In the genomic region with DNA sequence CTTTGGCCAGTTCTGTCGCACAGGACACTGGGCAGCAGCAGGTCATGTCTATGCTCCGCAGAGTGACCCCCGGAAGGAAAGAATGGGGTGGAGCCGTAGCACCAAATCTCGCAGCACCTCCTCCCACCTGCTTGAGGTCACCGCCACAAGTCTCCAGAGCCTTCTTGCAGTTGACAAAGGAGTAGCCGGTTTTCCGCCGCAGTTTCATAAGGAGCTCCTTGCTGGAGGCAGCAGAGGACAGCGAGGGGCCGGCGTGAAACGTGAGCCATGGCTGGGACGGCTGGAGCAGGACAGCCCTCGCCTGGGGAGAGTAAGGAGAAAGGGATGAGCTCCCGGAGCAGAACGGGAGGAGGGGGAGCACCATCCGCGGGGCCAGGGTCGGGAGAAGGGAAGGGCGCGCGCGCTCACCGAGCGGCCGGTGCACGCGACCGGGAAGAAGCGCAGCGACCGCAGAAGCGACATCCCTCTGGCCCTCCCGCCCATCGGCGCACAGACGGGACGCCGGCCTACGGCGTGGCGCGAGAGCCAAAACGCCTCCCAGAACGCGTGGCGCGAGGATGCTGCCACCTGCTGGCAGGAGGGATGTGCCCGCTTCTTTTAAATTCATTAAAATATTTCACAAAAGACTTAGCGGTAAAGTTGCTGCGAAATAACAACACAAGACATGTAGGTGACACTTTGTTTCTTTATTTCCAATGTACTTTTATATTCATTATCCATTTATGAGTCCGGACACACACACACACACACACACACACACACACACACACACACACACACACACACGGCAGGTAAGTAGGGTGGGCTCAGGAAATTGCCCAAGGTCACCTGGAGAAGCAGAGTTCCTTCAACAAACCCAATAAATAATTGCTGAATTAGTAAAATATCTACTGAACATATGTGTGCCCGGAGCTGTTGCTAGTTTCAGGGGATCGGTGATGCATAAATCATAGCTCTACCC, we compare ENCODE assay signal across 8 mouse cellular contexts. TPM values are rescaled to one million over a fixed set of nuclear protein-coding genes. Genes with fewer than 3 reads are reported as not detected.
DNase-seq lines count a peak whose midpoint lies in the region; ATAC-seq lines count a peak whose summit lies in the region.

Gene Tsfm (minus strand): TSS at position 505 of the 961 bp plus-strand sequence.

- H3K4me2 ChIP-seq in hindbrain, embryonic 14.5 days (replicated peaks) = peak within 1 kb of the TSS; percentile 92

- no peaks in the 10 kb centered on the region for H3K27me3 ChIP-seq in hindbrain, embryonic 14.5 days (ENCODE audit: control insufficient read depth, insufficient read depth, low read length)

- peak within 1 kb of the TSS; percentile 60 for H3K4me3 ChIP-seq in hindbrain, embryonic 14.5 days (replicated peaks; ENCODE audit: low read length)

- peaks cover 36% of the 10 kb centered on the region for H3K36me3 ChIP-seq in hindbrain, embryonic 14.5 days (replicated peaks; ENCODE audit: control insufficient read depth, insufficient read depth)

- 5% methylated on average over 55 of the region's 56 CpGs for WGBS in hindbrain, embryonic 14.5 days

- ATAC-seq in hindbrain, embryonic 14.5 days (ENCODE audit: low FRiP score) = peak; percentile 87

- peak within 1 kb of the TSS; percentile 72 for H3K9ac ChIP-seq in hindbrain, embryonic 14.5 days

- H3K9me3 ChIP-seq in hindbrain, embryonic 14.5 days (ENCODE audit: control insufficient read depth, low read length) = no peaks in the 10 kb centered on the region

- peaks cover 8% of the 10 kb centered on the region; the same call in 1 of the 2 replicates for H3K4me1 ChIP-seq in hindbrain, embryonic 14.5 days (replicated peaks; ENCODE audit: control insufficient read depth, insufficient read depth, low read length)

- DNase-seq in R1 (ENCODE audit: low read depth, low spot score) = peak; percentile 89
- peak; percentile 96 to 98 for DNase-seq in cerebellum, postnatal 25 days
- peak; percentile 89 for DNase-seq in frontal cortex, postnatal 25 days (ENCODE audit: low spot score in 2 of 2)
- DNase-seq in hindbrain, embryonic 14.5 days (ENCODE audit: low spot score) = peak; percentile 96
- peak; percentile 90 to 92 for DNase-seq in layer of hippocampus, postnatal 36 days
- DNase-seq in lung, postnatal 36 days = peak; percentile 93
- peak; percentile 94 for DNase-seq in retina, postnatal 1 day
- peak; percentile 88 to 95 for DNase-seq in urinary bladder, adult 18-20 months (ENCODE audit: low spot score in 2 of 2)

- H3K27ac ChIP-seq in hindbrain, embryonic 14.5 days = peak within 1 kb of the TSS; percentile 55

RNA-seq across cellular contexts. Expression of gene Tsfm, which starts in this region (rescaled TPM):
- polyA plus RNA-seq in hindbrain, embryonic 14.5 days (2014; fragmentation: Nextera tagmentation; extraction: Ambion mirVana) = 59.1 and 65.0 TPM in 2 replicates
- total RNA-seq in layer of hippocampus, postnatal 36 days (2021) = 10 to 100 TPM; 25.8 to 28.0 TPM

Comparison
In these comparisons a context has a peak if more than half of its experiments do, and no peak if none do; other contexts are left out.
1. Peak in every context shown above with its lines: DNase-seq, ATAC-seq, H3K4me3 ChIP-seq and H3K27ac ChIP-seq.